Mouse (Mus musculus) cerebral cortex, adult 2 months (tissue): ENCODE measurements around the gene Lrch1.

Source experiments
- WGBS: fragments of 180-500 bp; shearing (Covaris S2); methylation state at CpG from one replicate; pipeline ENCODE4 v1.1.7; 2018; 5-methylcytosine and 5-hydroxymethylcytosine counted together

Gene Lrch1

GRCm38 (mm10) chr14:74922039-74922736, 25.5 kb downstream of the Lrch1 start:
- 78% methylated on average over 12 of the region's 12 CpGs for WGBS

DNA sequence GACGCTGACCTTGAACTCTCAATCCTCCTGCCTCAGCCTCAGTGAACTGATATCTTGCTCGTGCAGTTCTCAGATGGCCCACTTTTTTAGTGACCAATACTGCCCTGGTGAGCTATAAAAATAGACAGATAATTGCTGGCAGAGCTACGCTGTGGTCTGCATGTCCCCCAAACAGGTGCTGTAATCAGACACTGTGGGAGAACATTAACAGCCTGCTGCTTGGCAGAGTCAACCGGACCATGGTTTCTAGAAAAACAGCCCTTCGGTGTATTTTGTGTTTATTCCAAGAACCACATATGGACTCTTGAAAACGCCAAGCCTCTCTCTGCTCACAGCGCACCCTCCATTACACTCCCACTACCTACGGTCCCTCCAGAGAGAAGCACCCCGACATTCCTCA, 26.2 kb downstream of the Lrch1 start:
- WGBS = 81% methylated on average over 9 of the region's 9 CpGs

- WGBS = 76% methylated on average over 7 of the region's 7 CpGs
These were observed 28.5 kb downstream of the Lrch1 start for GRCm38 (mm10) chr14:74919132-74919531.

DNA sequence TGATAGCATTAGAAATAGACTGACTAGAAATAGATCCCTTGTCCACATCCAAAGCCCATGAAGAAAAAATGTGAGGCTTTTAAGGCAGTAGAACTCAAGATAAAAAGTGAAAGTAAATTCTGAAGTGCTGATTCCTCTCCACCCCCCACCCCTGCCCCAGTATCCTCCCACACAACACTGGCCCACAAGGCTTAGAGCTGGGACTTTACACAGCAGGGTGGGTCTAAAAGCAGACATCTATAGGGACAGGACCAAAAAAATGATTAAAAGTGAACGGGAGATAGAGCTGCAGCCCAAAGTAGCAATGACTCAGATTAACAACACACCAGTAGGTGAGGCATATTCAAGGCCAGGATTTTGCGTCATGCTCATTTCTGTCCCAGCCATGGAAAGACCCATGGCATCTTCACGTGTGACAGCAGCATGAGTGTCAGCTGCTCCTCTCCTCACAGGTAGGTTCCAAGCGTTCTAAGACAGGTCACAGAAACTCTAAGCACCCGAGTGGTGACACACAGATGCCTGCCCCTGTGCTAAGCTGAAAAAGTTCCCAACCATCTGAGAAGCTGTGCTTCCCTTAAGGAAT, 29.1 kb downstream of the Lrch1 start:
- WGBS = 64% methylated on average over 5 of the region's 5 CpGs

DNA sequence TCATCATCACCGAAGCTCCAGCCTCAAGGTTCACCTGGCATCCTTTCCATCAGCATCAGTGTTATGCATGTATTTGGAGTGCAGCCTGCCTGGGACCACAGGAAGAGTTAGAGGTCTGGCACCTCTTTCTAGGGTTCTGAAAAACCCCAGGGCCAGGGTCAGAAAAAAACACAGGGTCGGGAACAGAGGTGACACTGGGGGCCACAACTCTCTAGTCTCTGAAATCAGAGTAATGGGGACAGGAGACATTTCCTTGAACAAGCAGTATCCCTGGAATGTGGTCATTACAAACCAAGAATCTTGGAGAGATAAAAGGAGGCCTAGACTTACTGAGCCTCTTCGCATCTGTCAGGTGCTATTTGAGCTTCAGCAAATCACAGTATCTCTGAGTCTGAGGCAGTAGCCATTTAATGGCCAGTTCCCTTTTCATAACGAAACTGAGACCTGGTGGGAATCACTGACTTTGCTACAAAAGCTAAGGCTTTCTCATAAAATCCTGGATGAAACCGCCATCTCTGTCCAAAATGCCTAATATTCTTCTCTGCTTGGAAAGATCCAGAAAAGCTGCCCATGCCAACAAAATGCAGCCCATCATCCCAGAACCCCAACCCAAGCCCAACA, 30.1 kb downstream of the Lrch1 start:
- 84% methylated on average over 5 of the region's 5 CpGs for WGBS

DNA sequence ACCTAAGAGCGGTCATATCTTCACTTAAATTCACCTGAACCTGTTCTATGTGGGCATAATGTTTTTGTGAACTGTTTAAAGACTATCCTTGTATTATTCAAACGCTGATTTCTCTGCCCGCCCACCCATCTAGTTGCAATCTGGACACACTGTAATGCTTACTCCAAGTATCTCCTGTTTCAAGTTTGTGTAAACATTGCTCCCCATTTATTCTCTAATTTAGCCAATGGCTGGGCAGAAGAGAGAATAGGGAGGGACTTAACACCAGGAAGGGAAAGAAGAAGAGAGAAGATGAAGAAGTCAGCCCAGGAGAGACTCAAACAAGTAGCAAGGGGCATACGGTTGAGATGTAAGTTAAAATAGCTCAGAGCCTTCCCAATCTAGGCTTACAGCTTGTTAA, 31.0 kb downstream of the Lrch1 start:
- 81% methylated on average over 4 of the region's 4 CpGs for WGBS

- 84% methylated on average over 8 of the region's 8 CpGs for WGBS
These were observed 31.6 kb downstream of the Lrch1 start for GRCm38 (mm10) chr14:74916075-74916474.

- 83% methylated on average over 2 of the region's 2 CpGs for WGBS
These were observed 32.0 kb downstream of the Lrch1 start for GRCm38 (mm10) chr14:74915658-74916057.

- WGBS = 6% methylated on average over 9 of the region's 9 CpGs
These were observed 32.7 kb downstream of the Lrch1 start for GRCm38 (mm10) chr14:74915025-74915424.

GRCm38 (mm10) chr14:74913381-74914230, 34.1 kb downstream of the Lrch1 start:
- WGBS = 48% methylated on average over 20 of the region's 20 CpGs

- 66% methylated on average over 5 of the region's 5 CpGs for WGBS
These were observed 37.3 kb downstream of the Lrch1 start for GRCm38 (mm10) chr14:74910363-74910762.

- WGBS = 72% methylated on average over 8 of the region's 8 CpGs
These were observed 38.7 kb downstream of the Lrch1 start for GRCm38 (mm10) chr14:74909021-74909420.

- 74% methylated on average over 6 of the region's 6 CpGs for WGBS
These were observed 39.4 kb downstream of the Lrch1 start for GRCm38 (mm10) chr14:74908250-74908649.

DNA sequence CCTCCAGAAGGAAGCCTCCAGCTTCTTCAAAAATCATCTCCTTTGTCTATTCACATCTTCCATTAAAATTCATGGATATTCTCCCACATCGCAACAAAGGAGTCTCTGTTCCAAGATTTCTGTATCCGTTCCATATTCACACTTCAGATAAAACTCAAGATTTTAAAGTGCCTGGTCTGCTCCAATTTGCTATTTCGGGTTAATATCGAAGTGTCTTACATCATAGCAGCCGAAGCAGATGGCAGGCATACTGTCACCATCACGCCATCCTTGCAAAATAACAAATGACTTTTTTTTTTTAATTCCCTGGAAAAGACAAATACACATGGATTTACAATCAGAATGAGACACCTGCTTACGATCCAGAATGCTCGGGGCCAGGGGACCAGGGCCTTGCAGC, 40.0 kb downstream of the Lrch1 start:
- 26% methylated on average over 8 of the region's 8 CpGs for WGBS

DNA sequence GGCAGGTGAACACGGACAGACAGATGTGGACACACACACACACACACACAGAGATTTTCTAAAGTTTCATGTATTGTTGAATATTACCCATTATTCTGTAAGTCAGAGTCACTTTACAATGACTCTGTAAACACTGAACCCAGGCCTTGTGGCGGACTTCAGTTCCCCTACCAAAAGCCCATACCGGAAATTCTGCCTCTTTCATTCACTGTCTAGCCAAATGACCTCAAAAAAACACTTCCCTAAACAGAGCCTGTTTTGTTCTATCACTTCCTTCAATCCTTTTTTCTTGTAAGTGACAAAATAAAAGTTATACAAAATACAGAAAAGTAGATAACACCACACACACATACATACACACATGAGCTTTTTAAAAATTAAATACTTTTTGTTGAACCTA, 41.7 kb downstream of the Lrch1 start:
- WGBS = 69% methylated on average over 3 of the region's 3 CpGs

DNA sequence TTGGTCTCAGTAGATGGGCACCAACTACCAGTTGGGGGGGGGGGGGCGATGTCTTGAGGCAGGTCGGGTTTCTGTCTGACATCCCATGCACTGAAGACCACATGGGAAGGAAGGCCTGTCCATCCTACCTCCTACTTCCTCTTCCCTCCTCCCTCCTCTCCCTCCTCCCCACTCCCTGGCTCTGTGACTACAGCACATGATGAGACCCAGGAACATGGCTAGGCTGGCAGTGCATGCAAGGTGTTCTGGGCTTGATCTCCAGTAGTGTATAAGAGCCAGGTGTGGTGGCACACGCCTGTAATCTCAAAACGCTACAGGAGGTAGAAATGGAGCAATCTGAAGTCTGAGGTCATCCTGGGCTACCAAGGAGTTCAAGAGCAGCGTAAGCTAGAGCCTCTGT, 43.2 kb downstream of the Lrch1 start:
- WGBS = 92% methylated on average over 5 of the region's 5 CpGs

GRCm38 (mm10) chr14:74903047-74903446, 44.6 kb downstream of the Lrch1 start:
- WGBS = 82% methylated on average over 4 of the region's 4 CpGs

GRCm38 (mm10) chr14:74900705-74901369, 46.8 kb downstream of the Lrch1 start:
- 81% methylated on average over 8 of the region's 8 CpGs for WGBS

DNA sequence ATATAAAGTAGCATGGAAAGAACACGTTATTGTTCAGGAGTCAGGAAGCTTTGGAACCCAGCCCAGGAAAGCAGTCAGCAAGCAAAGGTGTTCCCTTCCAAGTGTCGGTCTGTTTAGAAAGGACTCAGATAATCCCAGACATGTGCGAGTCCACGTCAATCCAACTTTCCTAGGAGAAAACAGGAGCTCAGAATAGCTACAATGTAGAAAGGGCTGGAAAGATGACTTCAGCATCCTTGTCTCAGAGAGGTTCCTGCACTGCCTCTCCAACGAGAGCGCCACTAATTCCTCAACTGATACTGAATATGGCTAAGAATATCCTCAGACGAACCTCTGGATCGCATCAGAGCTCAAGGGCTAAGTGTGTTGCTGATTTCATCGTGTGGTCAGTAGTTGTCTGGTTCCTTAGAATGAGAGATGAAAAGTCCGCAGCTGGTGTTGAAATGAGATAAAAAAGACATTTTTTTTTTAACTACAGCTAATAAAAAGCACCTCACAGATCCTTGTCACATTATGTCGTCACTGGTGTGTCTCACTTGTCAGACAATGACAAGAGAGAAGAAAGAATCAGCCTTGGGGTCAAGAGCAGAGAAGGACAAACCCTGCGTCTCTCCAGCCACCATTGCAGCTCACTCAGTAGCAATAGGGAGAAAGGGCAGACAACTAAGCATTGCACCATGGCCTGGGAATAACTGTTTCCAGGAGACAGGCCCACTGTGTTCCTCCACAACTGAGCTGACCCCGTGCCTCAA, 47.5 kb downstream of the Lrch1 start:
- 63% methylated on average over 13 of the region's 13 CpGs for WGBS

DNA sequence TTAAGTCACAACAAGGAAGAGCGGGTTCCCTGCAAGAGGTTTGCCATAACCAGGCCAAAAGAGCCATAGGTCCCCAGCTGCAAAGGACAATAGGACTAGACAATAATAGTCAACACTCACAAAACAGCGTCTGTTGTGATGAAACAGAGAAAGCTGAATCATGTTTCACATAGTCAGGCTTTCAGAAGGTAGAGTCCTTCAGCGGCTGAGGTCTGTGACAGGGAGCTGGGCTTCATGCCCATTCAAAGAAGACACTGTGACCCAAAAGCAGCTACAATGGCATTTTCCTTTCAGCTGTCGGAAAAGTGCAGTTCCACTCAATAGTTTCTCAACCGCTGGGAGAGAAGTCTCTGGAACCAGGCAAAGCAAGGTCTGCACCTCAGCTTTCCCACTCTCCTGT, 48.7 kb downstream of the Lrch1 start:
- WGBS = 67% methylated on average over 5 of the region's 5 CpGs

GRCm38 (mm10) chr14:74893693-74894092, 54.0 kb downstream of the Lrch1 start:
- WGBS = 49% methylated on average over 6 of the region's 6 CpGs
